Mouse (Mus musculus) adrenal gland, postnatal 10 days (tissue): ENCODE data around the gene Slc17a2. TPM values are rescaled to one million over a fixed set of nuclear protein-coding genes. Genes with fewer than 3 reads are reported as not detected.

Experiments used
- total RNA-seq, 2 experiments: library from RNA; stranded (reverse); gene quantifications; 2 replicates each; pipeline ENCODE4 v1.2.3; 2021

Gene Slc17a2
- total RNA-seq, 2 experiments from 2014 or later: 16.2 to 33.8 TPM

Other genes with a start within 250 kb of the Slc17a2 start
- gene Hist1h3e, start 244.6 kb upstream of the Slc17a2 start, total RNA-seq: 100 to 1,000 TPM; 246 to 271 TPM
- gene Hist1h2ae, start 235.8 kb upstream of the Slc17a2 start, total RNA-seq: 10 to 100 TPM; 54.9 to 55.0 TPM
- 100 to 1,000 TPM; 395 to 462 TPM for gene Hist1h2bg, start 235.6 kb upstream of the Slc17a2 start, total RNA-seq
- 100 to 1,000 TPM; 168 to 215 TPM for gene Hist1h2bf, start 232.8 kb upstream of the Slc17a2 start, total RNA-seq
- gene Hist1h2ad, start 232.6 kb upstream of the Slc17a2 start, total RNA-seq: 10 to 100 TPM; 47.4 to 49.2 TPM
- 10 to 100 TPM; 38.0 to 43.5 TPM for gene Hist1h3d, start 231.2 kb upstream of the Slc17a2 start, total RNA-seq
- 100 to 1,000 TPM; 294 to 310 TPM for gene Hist1h4d, start 225.4 kb upstream of the Slc17a2 start, total RNA-seq
- 10 to 100 TPM; 27.7 to 32.2 TPM for gene Hist1h2be, start 185.9 kb upstream of the Slc17a2 start, total RNA-seq
- 100 to 1,000 TPM; 180 to 217 TPM for gene Hist1h1e, start 184.4 kb upstream of the Slc17a2 start, total RNA-seq
- gene Hist1h2ac, start 123.0 kb upstream of the Slc17a2 start, total RNA-seq: 1 to 10 TPM; 8.3 to 9.7 TPM
- gene Hist1h2bc, start 122.8 kb upstream of the Slc17a2 start, total RNA-seq: 10 to 100 TPM; 76.4 to 77.6 TPM
- under 1 TPM; 0.69 to 0.88 TPM for gene Hist1h1t, start 111.2 kb upstream of the Slc17a2 start, total RNA-seq
- gene Hist1h4c, start 108.5 kb upstream of the Slc17a2 start, total RNA-seq: 100 to 1,000 TPM; 175 to 199 TPM
- 10 to 100 TPM; 23.3 to 31.0 TPM for gene Hfe, start 96.1 kb upstream of the Slc17a2 start, total RNA-seq
- 100 to 1,000 TPM; 366 to 432 TPM for gene Hist1h1c, start 68.2 kb upstream of the Slc17a2 start, total RNA-seq
- gene Hist1h3c, start 61.4 kb upstream of the Slc17a2 start, total RNA-seq: 100 to 1,000 TPM; 127 to 144 TPM
- gene Hist1h2bb, start 60.3 kb upstream of the Slc17a2 start, total RNA-seq: 100 to 1,000 TPM; 173 to 206 TPM
- 100 to 1,000 TPM; 281 to 334 TPM for gene Hist1h2ab, start 55.9 kb upstream of the Slc17a2 start, total RNA-seq
- 100 to 1,000 TPM; 390 to 424 TPM for gene Hist1h3b, start 54.7 kb upstream of the Slc17a2 start, total RNA-seq
- gene Hist1h4b, start 50.0 kb upstream of the Slc17a2 start, total RNA-seq: 100 to 1,000 TPM; 282 to 291 TPM
- 100 to 1,000 TPM; 238 to 251 TPM for gene Hist1h4a, start 45.8 kb upstream of the Slc17a2 start, total RNA-seq
- gene Hist1h3a, start 44.6 kb upstream of the Slc17a2 start, total RNA-seq: 100 to 1,000 TPM; 258 to 301 TPM
- 100 to 1,000 TPM; 231 to 274 TPM for gene Hist1h1a, start 43.3 kb upstream of the Slc17a2 start, total RNA-seq
- not detected for gene Trim38, start 37.1 kb upstream of the Slc17a2 start, total RNA-seq
- gene Slc17a3, start 32.4 kb downstream of the Slc17a2 start, total RNA-seq: 1 to 10 TPM; 3.5 to 5.0 TPM
- gene Slc17a1, start 60.8 kb downstream of the Slc17a2 start, total RNA-seq: 1 to 10 TPM in 1 of 2 experiments, under 1 TPM in 1; 0.67 to 1.5 TPM
- 1 to 10 TPM; 3.3 to 5.6 TPM for gene Slc17a4, start 108.0 kb downstream of the Slc17a2 start, total RNA-seq
- not detected for gene Hist1h2ba, start 127.2 kb downstream of the Slc17a2 start, total RNA-seq
- gene Hist1h2aa, start 127.5 kb downstream of the Slc17a2 start, total RNA-seq: not detected
- 1 to 10 TPM; 1.2 to 3.2 TPM for gene Scgn, start 184.2 kb downstream of the Slc17a2 start, total RNA-seq